In genomic region chr1:59541271-59542020, GRCm38 (mm10) we compare ENCODE assay signal across 24 mouse cellular contexts. TPM values are rescaled to one million over a fixed set of nuclear protein-coding genes. Genes with fewer than 3 reads are reported as not detected.
DNase-seq lines count a peak whose midpoint lies in the region; ATAC-seq and TF ChIP-seq lines count a peak whose summit lies in the region.
"Had no signal": no experiment of that assay in that cellular context is flagged by ENCODE, and none has a peak within 500 bp of the region (broad histone marks: within the 10 kb centered on the region; RNA-seq: fewer than 3 reads in every experiment).

No protein-coding gene starts in this region.

- no peak overlapping the region for H3K4me2 ChIP-seq in forebrain, embryonic 13.5 days
- H3K4me2 ChIP-seq: embryonic facial prominence, embryonic 12.5 days; heart, embryonic 13.5 days had no signal

- no peaks in the 10 kb centered on the region for H3K36me3 ChIP-seq in forebrain, embryonic 10.5 days (replicated peaks)
- no peaks in the 10 kb centered on the region for H3K36me3 ChIP-seq in forebrain, embryonic 13.5 days (ENCODE audit: poor library complexity, severe bottlenecking)
- H3K36me3 ChIP-seq in E14TG2a.4 (ENCODE audit: insufficient read depth, low read length), result no peaks in the 10 kb centered on the region
- H3K36me3 ChIP-seq: embryonic facial prominence, embryonic 12.5 days; heart, embryonic 13.5 days had no signal

- H3K27ac ChIP-seq in forebrain, embryonic 10.5 days, result peak overlapping the region; percentile 74
- no peak overlapping the region for H3K27ac ChIP-seq in forebrain, embryonic 13.5 days
- H3K27ac ChIP-seq: embryonic facial prominence, embryonic 12.5 days; heart, embryonic 13.5 days; left cerebral cortex, adult 2 months; stomach, postnatal 0 days had no signal

- no peaks in the 10 kb centered on the region for H3K9me3 ChIP-seq in forebrain, embryonic 10.5 days
- no peaks in the 10 kb centered on the region for H3K9me3 ChIP-seq in forebrain, embryonic 13.5 days (replicated peaks)
- H3K9me3 ChIP-seq in E14TG2a.4 (ENCODE audit: low read length), result no peaks in the 10 kb centered on the region
- H3K9me3 ChIP-seq: embryonic facial prominence, embryonic 12.5 days; heart, embryonic 13.5 days; megakaryocyte, embryonic 14.5 days had no signal

- H3K9ac ChIP-seq in forebrain, embryonic 13.5 days, result no peak overlapping the region
- H3K9ac ChIP-seq: embryonic facial prominence, embryonic 12.5 days; heart, embryonic 13.5 days; liver, postnatal 0 days had no signal

- peaks cover 24% of the 10 kb centered on the region for H3K4me1 ChIP-seq in forebrain, embryonic 10.5 days
- peaks cover 10% of the 10 kb centered on the region for H3K4me1 ChIP-seq in forebrain, embryonic 13.5 days
- H3K4me1 ChIP-seq in E14TG2a.4 (replicated peaks; ENCODE audit: low read depth, low read length), result peaks cover 30% of the 10 kb centered on the region
- H3K4me1 ChIP-seq: embryonic facial prominence, embryonic 12.5 days; heart, embryonic 13.5 days had no signal

- DNase-seq in forebrain, embryonic 10.5 days (ENCODE audit: extremely low spot score, low spot score), result no peak
- DNase-seq in cerebellum, adult 11 months, result peak; percentile 41
- peak; percentile 51 to 62 for DNase-seq in cerebellum, postnatal 10 days
- DNase-seq in kidney, adult 9 months, result no peak
- no peak for DNase-seq in layer of hippocampus, adult 9-10 months (ENCODE audit: low spot score)
- DNase-seq: adrenal gland, adult 2 months; heart, postnatal 36 days; kidney, adult 11 months; left cerebral cortex, postnatal 4 days; liver, postnatal 0 days; lung, postnatal 14 days; thymus, postnatal 14 days had no signal

- TF ChIP-seq CTCF in E14TG2a.4 (conservative IDR thresholded peaks at IDR 0.05; ENCODE audit: low read length), result no peak

- 80% methylated on average over 16 of the region's 16 CpGs for WGBS in forebrain, embryonic 10.5 days
- 80% methylated on average over 16 of the region's 16 CpGs for WGBS in forebrain, embryonic 13.5 days

- ATAC-seq in forebrain, embryonic 13.5 days, result no peak
- no peak for ATAC-seq in monocyte, adult 5-6 weeks (replicated peaks; ENCODE audit: insufficient number of reproducible peaks, low FRiP score, low TSS enrichment, poor library complexity, severe bottlenecking)
- ATAC-seq: hindbrain, embryonic 16.5 days; liver, postnatal 0 days; midbrain, embryonic 16.5 days had no signal

- no peak overlapping the region for H3K4me3 ChIP-seq in forebrain, embryonic 10.5 days
- no peak overlapping the region for H3K4me3 ChIP-seq in forebrain, embryonic 13.5 days
- H3K4me3 ChIP-seq in E14TG2a.4 (replicated peaks; ENCODE audit: low read length), result peak overlapping the region; percentile 27; the same call in 1 of the 2 replicates
- H3K4me3 ChIP-seq: embryonic facial prominence, embryonic 12.5 days; heart, embryonic 13.5 days; left cerebral cortex, adult 2 months; megakaryocyte, embryonic 14.5 days had no signal

- H3K27me3 ChIP-seq in forebrain, embryonic 10.5 days (ENCODE audit: poor library complexity, severe bottlenecking), result no peaks in the 10 kb centered on the region
- H3K27me3 ChIP-seq in forebrain, embryonic 13.5 days, result no peaks in the 10 kb centered on the region
- peaks cover 3% of the 10 kb centered on the region for H3K27me3 ChIP-seq in E14TG2a.4 (ENCODE audit: insufficient read depth, low read length)
- H3K27me3 ChIP-seq: embryonic facial prominence, embryonic 12.5 days had no signal

RNA-seq across cellular contexts. Expression of gene Gm973, which starts 25.4 kb away (rescaled TPM):
- 0.76 and 1.3 TPM in 2 replicates for polyA plus RNA-seq in forebrain, embryonic 10.5 days (2016; fragmentation: Nextera tagmentation; extraction: Ambion mirVana)
- 3.0 and 5.1 TPM in 2 replicates for polyA plus RNA-seq in forebrain, embryonic 13.5 days (2015; fragmentation: Nextera tagmentation; extraction: Ambion mirVana)
- total RNA-seq in monocyte, adult 5-6 weeks (2017), result 2.4 to 9.2 TPM (median 4.3 TPM) in 3 replicates
- total RNA-seq: liver, adult 2 months; neutrophil, adult 5-6 weeks had no signal
- polyA plus RNA-seq: liver, adult 2 months; liver, postnatal 0 days had no signal

RNA-seq across cellular contexts. Expression of gene Fzd7, which starts 59.2 kb away (rescaled TPM):
- 9.4 and 9.6 TPM in 2 replicates for polyA plus RNA-seq in forebrain, embryonic 10.5 days (2016; fragmentation: Nextera tagmentation; extraction: Ambion mirVana)
- 2.8 and 3.4 TPM in 2 replicates for polyA plus RNA-seq in forebrain, embryonic 13.5 days (2015; fragmentation: Nextera tagmentation; extraction: Ambion mirVana)
- total RNA-seq in monocyte, adult 5-6 weeks (2017), result 12.6 to 14.3 TPM (median 13.2 TPM) in 3 replicates

Comparison
In these comparisons a context has a peak if more than half of its experiments do, and no peak if none do; other contexts are left out.
1. DNase-seq: peak in cerebellum, adult 11 months (single experiment) and cerebellum, postnatal 10 days (2 of 2); none in forebrain, embryonic 10.5 days (single experiment), kidney, adult 9 months (single experiment) and layer of hippocampus, adult 9-10 months (single experiment).